Mouse (Mus musculus): ENCODE results near the gene Nfe2l1. TPM values are rescaled to one million over a fixed set of nuclear protein-coding genes. Genes with fewer than 3 reads are reported as not detected.

Gene Nfe2l1
- total and polyA plus RNA-seq, 3 experiments = 395 to 436 (median 397) TPM

GRCm38 (mm10) chr11:96863206-96863995, 33.6 kb upstream of the Nfe2l1 start:
- TF ChIP-seq POLR2A (IDR thresholded peaks at IDR 0.05; ENCODE audit: insufficient read depth, low read depth, low read length) (no peak), CTCF (IDR thresholded peaks at IDR 0.05) (no peak), EP300 (IDR thresholded peaks at IDR 0.05; ENCODE audit: insufficient read depth, low read depth, low read length) (no peak)
- Histone ChIP-seq H3K27ac (no peak overlapping the region), H3K79me2 (replicated peaks; ENCODE audit: control insufficient read depth, insufficient read depth, low read length) (no peaks in the 10 kb centered on the region), H3K9ac (ENCODE audit: low read depth, low read length) (no peak overlapping the region), H3K4me1 (ENCODE audit: control insufficient read depth, insufficient read depth, low read length) (peaks cover 9% of the 10 kb centered on the region), H3K36me3 (ENCODE audit: control insufficient read depth, insufficient read depth, low read length) (no peaks in the 10 kb centered on the region), H3K4me3 (no peak overlapping the region), H3K27me3 (ENCODE audit: control insufficient read depth, insufficient read depth, low read length) (no peaks in the 10 kb centered on the region)
- DNase-seq = peak; percentile 59 to 73
- 24% methylated on average over 26 of the region's 26 CpGs for WGBS
- intact Hi-C loops (cut with DNase I) = loop anchor here (2.0 to 5.0 kb wide), 6 partner anchors 86 to 586 kb away; partner anchors contain the start of gene Snx11

GRCm38 (mm10) chr11:96862534-96862933, 32.8 kb upstream of the Nfe2l1 start:
- 77% methylated on average over 12 of the region's 12 CpGs for WGBS
- Histone ChIP-seq H3K4me3 (no peak overlapping the region), H3K9ac (ENCODE audit: low read depth, low read length) (no peak overlapping the region), H3K79me2 (replicated peaks; ENCODE audit: control insufficient read depth, insufficient read depth, low read length) (no peaks in the 10 kb centered on the region), H3K4me1 (ENCODE audit: control insufficient read depth, insufficient read depth, low read length) (peaks cover 9% of the 10 kb centered on the region), H3K27me3 (ENCODE audit: control insufficient read depth, insufficient read depth, low read length) (no peaks in the 10 kb centered on the region), H3K36me3 (ENCODE audit: control insufficient read depth, insufficient read depth, low read length) (no peaks in the 10 kb centered on the region), H3K27ac (peak overlapping the region; percentile 34; the same call in 1 of the 2 replicates)
- TF ChIP-seq EP300 (IDR thresholded peaks at IDR 0.05; ENCODE audit: insufficient read depth, low read depth, low read length) (no peak), CTCF (IDR thresholded peaks at IDR 0.05) (no peak), POLR2A (IDR thresholded peaks at IDR 0.05; ENCODE audit: insufficient read depth, low read depth, low read length) (no peak)
- intact Hi-C loops (cut with DNase I) = loop anchor here (1.0 to 5.0 kb wide), 7 partner anchors 85 to 585 kb away; partner anchors contain the start of gene Snx11
- DNase-seq = peak in 1 of 2 experiments; percentile 23

- Histone ChIP-seq H3K79me2 (replicated peaks; ENCODE audit: control insufficient read depth, insufficient read depth, low read length) (no peaks in the 10 kb centered on the region), H3K4me3 (peak overlapping the region; percentile 52), H3K27me3 (ENCODE audit: control insufficient read depth, insufficient read depth, low read length) (no peaks in the 10 kb centered on the region), H3K4me1 (ENCODE audit: control insufficient read depth, insufficient read depth, low read length) (peaks cover 9% of the 10 kb centered on the region), H3K9ac (ENCODE audit: low read depth, low read length) (peak overlapping the region; percentile 65), H3K36me3 (ENCODE audit: control insufficient read depth, insufficient read depth, low read length) (no peaks in the 10 kb centered on the region), H3K27ac (peak overlapping the region; percentile 89)
- peak; percentile 67; the same call in 1 of the 2 replicates for TF ChIP-seq POLR2A (IDR thresholded peaks at IDR 0.05; ENCODE audit: insufficient read depth, low read depth, low read length)
- peak; percentile 91 for TF ChIP-seq EP300 (IDR thresholded peaks at IDR 0.05; ENCODE audit: insufficient read depth, low read depth, low read length)
- TF ChIP-seq CTCF (IDR thresholded peaks at IDR 0.05) = peak; percentile 99
- intact Hi-C loops (cut with DNase I) = loop anchor here (1.0 to 5.0 kb wide), 8 partner anchors 73 to 585 kb away; partner anchors contain the start of genes Cbx1 and Snx11
- under 1% methylated on average over 31 of the region's 31 CpGs for WGBS
- peak; percentile 94 to 98 for DNase-seq
Measured at GRCm38 (mm10) chr11:96861878-96862289, 32.1 kb upstream of the Nfe2l1 start.

GRCm38 (mm10) chr11:96861446-96861845, 31.7 kb upstream of the Nfe2l1 start:
- TF ChIP-seq EP300 (IDR thresholded peaks at IDR 0.05; ENCODE audit: insufficient read depth, low read depth, low read length) (no peak; the same call in 1 of the 2 replicates), POLR2A (IDR thresholded peaks at IDR 0.05; ENCODE audit: insufficient read depth, low read depth, low read length) (no peak; the same call in 1 of the 2 replicates), CTCF (IDR thresholded peaks at IDR 0.05) (no peak; the same call in 1 of the 2 replicates)
- Histone ChIP-seq H3K4me3 (peak overlapping the region; percentile 52), H3K9ac (ENCODE audit: low read depth, low read length) (peak overlapping the region; percentile 65), H3K79me2 (replicated peaks; ENCODE audit: control insufficient read depth, insufficient read depth, low read length) (no peaks in the 10 kb centered on the region), H3K36me3 (ENCODE audit: control insufficient read depth, insufficient read depth, low read length) (no peaks in the 10 kb centered on the region), H3K27me3 (ENCODE audit: control insufficient read depth, insufficient read depth, low read length) (no peaks in the 10 kb centered on the region), H3K27ac (peak overlapping the region; percentile 89), H3K4me1 (ENCODE audit: control insufficient read depth, insufficient read depth, low read length) (peaks cover 9% of the 10 kb centered on the region)
- DNase-seq = peak in 1 of 2 experiments; percentile 77
- WGBS = under 1% methylated on average over 20 of the region's 20 CpGs
- intact Hi-C loops (cut with DNase I) = loop anchor here (2.0 to 5.0 kb wide), 6 partner anchors 73 to 584 kb away; partner anchors contain the start of genes Cbx1 and Snx11

- H3K4me1 ChIP-seq (ENCODE audit: control insufficient read depth, insufficient read depth, low read length) = peaks cover 9% of the 10 kb centered on the region
- WGBS = 11% methylated on average over 8 of the region's 8 CpGs
- no peaks in the 10 kb centered on the region for H3K27me3 ChIP-seq (ENCODE audit: control insufficient read depth, insufficient read depth, low read length)
- no peak; the same call in 1 of the 2 replicates for TF ChIP-seq CTCF (IDR thresholded peaks at IDR 0.05)
- peak; percentile 86; the same call in 1 of the 2 replicates for TF ChIP-seq EP300 (IDR thresholded peaks at IDR 0.05; ENCODE audit: insufficient read depth, low read depth, low read length)
- TF ChIP-seq POLR2A (IDR thresholded peaks at IDR 0.05; ENCODE audit: insufficient read depth, low read depth, low read length) = 0 out of 2 replicates have a peak, but pooled peaks have one; percentile 16
- H3K36me3 ChIP-seq (ENCODE audit: control insufficient read depth, insufficient read depth, low read length) = no peaks in the 10 kb centered on the region
- peak overlapping the region; percentile 89 for H3K27ac ChIP-seq
- no peaks in the 10 kb centered on the region for H3K79me2 ChIP-seq (replicated peaks; ENCODE audit: control insufficient read depth, insufficient read depth, low read length)
- H3K9ac ChIP-seq (ENCODE audit: low read depth, low read length) = no peak overlapping the region; the same call in 1 of the 2 replicates
- intact Hi-C loops (cut with DNase I) = loop anchor here (1.0 to 5.0 kb wide), 8 partner anchors 30 to 583 kb away; partner anchors contain the start of genes Cbx1 and Snx11
- H3K4me3 ChIP-seq = no peak overlapping the region
- peak; percentile 88 for DNase-seq
Measured at GRCm38 (mm10) chr11:96860564-96860963, 30.8 kb upstream of the Nfe2l1 start.
